Mouse (Mus musculus) ES-Bruce4 (cell line): ENCODE measurements around the gene Shq1. TPM values are rescaled to one million over a fixed set of nuclear protein-coding genes. Genes with fewer than 3 reads are reported as not detected.

Experiments
- H3K27ac ChIP-seq: 2 replicates; pipeline ENCODE4 v1.5.1; 2012; ENCODE audit warnings: low read length, inconsistent platforms; ENCODE audit not compliant: insufficient read depth
- H3K27me3 ChIP-seq: 2 replicates; pipeline ENCODE4 v1.6.1; 2012; ENCODE audit warnings: mild to moderate bottlenecking, low read length, inconsistent platforms; ENCODE audit not compliant: control insufficient read depth, poor library complexity, insufficient read depth, severe bottlenecking
- H3K36me3 ChIP-seq: 2 replicates; pipeline ENCODE4 v1.6.1; 2012; ENCODE audit warnings: inconsistent platforms, mild to moderate bottlenecking, low read length, moderate library complexity; ENCODE audit not compliant: control insufficient read depth, poor library complexity, insufficient read depth, severe bottlenecking
- H3K4me1 ChIP-seq: one replicate; pipeline ENCODE4 v1.8.1; 2011; ENCODE audit warnings: low read length; ENCODE audit not compliant: control insufficient read depth, insufficient read depth
- H3K4me3 ChIP-seq: 2 replicates; pipeline ENCODE4 v1.5.1; 2011; ENCODE audit warnings: low read depth, mild to moderate bottlenecking, low read length
- H3K9ac ChIP-seq: 2 replicates; pipeline ENCODE4 v1.6.1; 2012; ENCODE audit warnings: low read depth, mild to moderate bottlenecking, inconsistent platforms; ENCODE audit not compliant: poor library complexity, severe bottlenecking
- H3K9me3 ChIP-seq: replicated peaks from 2 replicates; pipeline ENCODE4 v1.6.1; 2012; ENCODE audit warnings: mild to moderate bottlenecking, low read length, inconsistent platforms; ENCODE audit not compliant: control insufficient read depth, poor library complexity, insufficient read depth, severe bottlenecking
- CTCF ChIP-seq: IDR thresholded peaks from one replicate; pipeline ENCODE4 v1.8.1; 2011; ENCODE audit warnings: low read depth, low read length
- EP300 ChIP-seq: IDR thresholded peaks from 2 replicates; pipeline ENCODE4 v1.6.1; 2011; ENCODE audit warnings: low read depth, low read length; ENCODE audit not compliant: insufficient read depth
- POLR2A ChIP-seq: IDR thresholded peaks from one replicate; pipeline ENCODE4 v1.8.1; 2011; ENCODE audit warnings: low read length; ENCODE audit not compliant: insufficient read depth
- polyA plus RNA-seq: library from polyadenylated mRNA; stranded (reverse); fragments of >200 nt; gene quantifications from 2 replicates; pipeline ENCODE4 v1.2.4, GENCODE M21; 2011; ENCODE audit warnings: low read depth; ENCODE audit not compliant: missing spikeins, insufficient read depth, insufficient read length

The Shq1 gene
- polyA plus RNA-seq, 1 experiment: 19.0 TPM

DNA sequence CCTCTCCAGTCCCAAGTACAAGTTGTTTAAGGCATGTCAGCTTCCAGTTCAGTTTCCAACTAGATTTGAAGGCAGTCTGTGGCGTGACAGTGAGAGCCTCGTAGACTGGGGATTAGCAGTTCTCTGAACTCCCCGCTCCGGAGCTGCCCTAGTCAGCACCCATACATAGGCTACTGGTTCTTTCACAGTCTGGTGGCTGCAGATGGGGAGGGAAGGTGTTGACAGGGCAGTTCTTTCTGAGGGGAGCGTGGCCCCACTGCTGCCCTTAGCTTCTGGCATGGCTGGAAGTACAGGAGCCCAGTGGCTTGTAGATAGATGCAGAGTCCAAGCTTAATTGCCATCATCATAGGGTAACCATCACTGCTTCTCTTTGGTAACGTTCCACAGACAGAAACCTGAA, 93.4 kb downstream of the Shq1 start:
- H3K27me3 ChIP-seq: no peaks in the 10 kb centered on the region
- H3K4me3 ChIP-seq: no peak overlapping the region
- TF ChIP-seq POLR2A: no peak
- TF ChIP-seq EP300: no peak
- TF ChIP-seq CTCF: no peak
- H3K4me1 ChIP-seq: no peaks in the 10 kb centered on the region
- H3K27ac ChIP-seq: no peak overlapping the region
- no peaks in the 10 kb centered on the region for H3K9me3 ChIP-seq
- no peaks in the 10 kb centered on the region for H3K36me3 ChIP-seq
- H3K9ac ChIP-seq: no peak overlapping the region

DNA sequence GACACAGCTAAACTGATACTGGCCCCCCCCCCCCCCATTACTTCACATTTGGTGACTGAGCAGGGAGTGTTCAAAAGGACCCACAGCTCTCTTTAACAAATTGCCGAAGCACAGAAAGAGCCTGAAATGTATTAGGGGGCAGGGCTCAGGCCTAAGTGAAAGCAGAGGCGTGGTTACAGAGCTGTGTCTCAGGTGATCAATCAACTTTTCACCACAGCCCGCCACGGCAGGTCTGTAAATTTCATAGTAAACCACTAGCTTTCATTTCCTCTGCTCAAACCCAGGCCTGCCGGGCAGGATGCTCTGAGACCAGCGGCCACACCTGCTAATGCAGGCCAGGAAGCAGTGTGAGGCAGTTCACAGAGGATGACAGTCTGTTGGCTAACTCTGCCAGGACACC, 94.8 kb downstream of the Shq1 start:
- TF ChIP-seq POLR2A (no peak), CTCF (no peak), EP300 (no peak)
- Histone ChIP-seq H3K27ac (no peak overlapping the region), H3K4me1 (no peaks in the 10 kb centered on the region), H3K27me3 (no peaks in the 10 kb centered on the region), H3K9ac (no peak overlapping the region), H3K36me3 (no peaks in the 10 kb centered on the region), H3K9me3 (no peaks in the 10 kb centered on the region), H3K4me3 (no peak overlapping the region)

DNA sequence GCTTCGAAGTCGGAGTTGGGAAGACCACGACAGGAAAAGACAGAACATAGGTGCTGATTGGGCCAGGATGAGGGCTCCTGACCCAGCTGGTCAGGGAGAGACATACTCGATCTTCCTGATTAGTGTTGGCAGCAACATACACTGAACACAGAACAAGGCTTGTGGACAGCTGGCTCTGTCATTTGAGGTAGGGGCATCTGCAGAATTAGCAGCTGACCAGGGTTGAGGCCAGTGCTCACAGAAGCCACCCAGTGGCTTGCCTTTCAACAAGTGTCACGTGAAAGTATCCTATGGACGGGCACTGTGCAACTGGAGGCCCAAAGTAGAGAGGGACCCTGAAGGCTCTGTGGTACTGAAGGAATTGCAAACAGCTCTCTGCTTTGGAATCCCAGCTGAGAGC, 104.2 kb downstream of the Shq1 start:
- Histone ChIP-seq H3K9me3 (no peaks in the 10 kb centered on the region), H3K27ac (no peak overlapping the region), H3K36me3 (no peaks in the 10 kb centered on the region), H3K27me3 (no peaks in the 10 kb centered on the region), H3K9ac (no peak overlapping the region), H3K4me3 (no peak overlapping the region), H3K4me1 (no peaks in the 10 kb centered on the region)
- no peak for TF ChIP-seq POLR2A

DNA sequence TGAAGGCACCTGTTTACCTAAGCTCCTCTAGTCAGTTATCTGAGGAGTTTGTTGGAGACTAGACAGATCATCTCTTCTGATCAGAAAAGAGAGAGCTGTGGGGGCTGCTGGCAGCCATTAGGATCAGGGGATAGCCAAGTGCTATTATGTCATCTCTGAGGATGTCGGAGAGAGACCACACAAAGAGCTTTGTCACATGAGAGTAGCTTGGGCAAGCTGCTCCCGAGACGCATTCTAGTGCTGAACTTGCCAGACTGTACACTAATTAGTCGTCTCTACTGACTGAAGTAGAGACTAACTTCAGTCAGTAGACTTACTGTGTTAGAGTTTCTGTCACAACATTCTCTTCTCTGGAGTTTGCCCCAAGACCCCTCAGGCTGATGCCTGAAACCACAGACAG, 106.4 kb downstream of the Shq1 start:
- Histone ChIP-seq H3K36me3 (no peaks in the 10 kb centered on the region), H3K4me3 (no peak overlapping the region), H3K9me3 (no peaks in the 10 kb centered on the region), H3K27ac (no peak overlapping the region), H3K9ac (no peak overlapping the region), H3K27me3 (no peaks in the 10 kb centered on the region), H3K4me1 (no peaks in the 10 kb centered on the region)
- TF ChIP-seq EP300 (no peak), CTCF (no peak), POLR2A (no peak)

DNA sequence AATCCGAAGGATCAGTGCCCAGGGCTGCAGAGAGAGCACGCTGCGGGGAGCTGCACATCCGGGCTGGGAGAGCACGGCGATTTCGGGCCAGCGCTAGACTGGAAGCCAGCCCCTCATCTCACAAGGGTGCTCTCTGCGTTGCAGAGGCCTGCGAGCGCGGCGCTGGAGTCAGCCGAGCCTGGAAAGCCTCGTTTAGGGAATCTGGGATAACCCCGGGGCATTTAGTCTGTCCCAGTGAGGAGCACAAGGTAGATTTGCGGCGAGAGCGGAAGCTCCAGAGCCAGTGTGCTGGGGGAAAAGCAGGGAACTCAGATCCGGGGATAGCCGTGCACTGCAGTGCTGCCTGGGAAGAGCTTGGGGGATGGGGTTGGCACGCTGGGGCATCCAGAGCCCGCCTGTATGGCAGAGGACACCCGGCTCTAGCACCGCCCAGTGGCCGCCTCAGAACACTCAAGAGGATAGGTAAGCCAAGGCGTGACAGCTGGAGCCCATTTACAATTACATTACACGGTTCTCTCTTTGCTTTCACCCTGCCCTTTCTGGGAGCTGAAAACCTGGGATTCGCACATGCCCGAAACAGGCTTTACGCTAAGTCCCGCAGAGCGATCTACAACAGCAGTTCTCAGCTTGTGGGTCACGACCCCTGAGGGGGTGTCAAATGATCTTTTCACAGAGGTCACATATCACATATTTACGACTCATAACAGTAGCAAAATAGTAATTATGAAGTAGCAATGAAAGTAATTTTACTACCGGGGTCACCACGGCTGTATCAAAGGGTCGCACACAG, 107.2 kb downstream of the Shq1 start:
- Histone ChIP-seq H3K27me3 (no peaks in the 10 kb centered on the region), H3K36me3 (no peaks in the 10 kb centered on the region), H3K9ac (peak overlapping the region; percentile 19; the same call in 1 of the 2 replicates), H3K4me1 (no peaks in the 10 kb centered on the region), H3K27ac (no peak overlapping the region), H3K9me3 (no peaks in the 10 kb centered on the region), H3K4me3 (peak overlapping the region; percentile 34)
- TF ChIP-seq EP300 (0 out of 2 replicates have a peak, but pooled peaks have one; percentile 45), CTCF (peak; percentile 50), POLR2A (no peak)

DNA sequence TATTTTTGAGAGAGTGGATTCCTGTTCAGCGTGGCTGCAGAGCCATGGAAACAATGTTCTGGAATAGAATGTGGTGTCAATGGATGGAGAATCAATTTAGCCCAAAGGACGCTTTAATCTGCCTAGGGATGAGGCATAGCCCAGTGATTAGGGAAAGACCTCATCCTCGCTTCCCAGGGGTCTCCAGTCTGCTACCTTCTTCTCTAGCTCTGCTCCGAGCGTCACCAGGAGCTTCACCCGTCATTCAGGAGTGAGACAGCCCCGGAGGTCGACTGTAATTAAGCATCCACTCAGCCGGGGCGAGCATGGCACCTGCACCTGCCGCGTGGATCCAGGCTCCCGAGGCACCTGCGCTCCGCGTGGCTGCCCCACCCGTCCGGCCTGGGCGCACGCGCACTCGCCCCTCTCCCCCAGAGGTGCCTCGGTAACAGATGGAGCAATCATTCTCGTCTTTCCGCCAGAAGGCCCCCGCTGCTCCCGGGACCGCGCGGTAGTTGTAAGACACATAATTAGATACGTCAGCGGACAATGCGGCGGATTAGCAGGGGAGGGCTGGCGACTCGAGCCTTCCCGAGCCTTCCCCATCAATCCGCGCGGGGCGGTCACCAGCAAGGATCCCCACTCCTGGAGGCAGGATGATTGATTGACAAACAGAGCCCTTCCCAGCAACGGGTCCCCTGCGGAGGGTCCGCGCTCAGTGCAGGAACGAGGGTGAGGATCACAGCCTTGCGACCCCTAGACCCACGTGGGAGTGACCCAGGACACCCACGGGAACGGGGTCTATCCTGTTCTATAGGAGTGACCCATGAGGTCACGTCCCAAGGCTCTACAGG, 108.0 kb downstream of the Shq1 start:
- Histone ChIP-seq H3K4me1 (no peaks in the 10 kb centered on the region), H3K9me3 (no peaks in the 10 kb centered on the region), H3K9ac (peak overlapping the region; percentile 19; the same call in 1 of the 2 replicates), H3K27me3 (no peaks in the 10 kb centered on the region), H3K27ac (no peak overlapping the region), H3K36me3 (no peaks in the 10 kb centered on the region), H3K4me3 (peak overlapping the region; percentile 34)
- TF ChIP-seq CTCF (no peak), POLR2A (no peak), EP300 (no peak)
